Mouse (Mus musculus): ENCODE measurements around the gene Sh3kbp1. TPM values are rescaled to one million over a fixed set of nuclear protein-coding genes. Genes with fewer than 3 reads are reported as not detected.
A peak's percentile ranks its signal among the peaks of the same experiment; 100 is the strongest.
"Not testable (repeated sequence)": the region's sequence is repeated elsewhere in the genome, so short reads cannot be mapped to it uniquely, and the experiment has no call there.

The Sh3kbp1 gene
- total RNA-seq (2014; rRNA removed; ENCODE audit: low replicate concordance), result 203 and 255 TPM in 2 replicates
- 231 and 279 TPM in 2 replicates for polyA plus RNA-seq (2015; fragmentation: Nextera tagmentation; extraction: Ambion mirVana)

DNA sequence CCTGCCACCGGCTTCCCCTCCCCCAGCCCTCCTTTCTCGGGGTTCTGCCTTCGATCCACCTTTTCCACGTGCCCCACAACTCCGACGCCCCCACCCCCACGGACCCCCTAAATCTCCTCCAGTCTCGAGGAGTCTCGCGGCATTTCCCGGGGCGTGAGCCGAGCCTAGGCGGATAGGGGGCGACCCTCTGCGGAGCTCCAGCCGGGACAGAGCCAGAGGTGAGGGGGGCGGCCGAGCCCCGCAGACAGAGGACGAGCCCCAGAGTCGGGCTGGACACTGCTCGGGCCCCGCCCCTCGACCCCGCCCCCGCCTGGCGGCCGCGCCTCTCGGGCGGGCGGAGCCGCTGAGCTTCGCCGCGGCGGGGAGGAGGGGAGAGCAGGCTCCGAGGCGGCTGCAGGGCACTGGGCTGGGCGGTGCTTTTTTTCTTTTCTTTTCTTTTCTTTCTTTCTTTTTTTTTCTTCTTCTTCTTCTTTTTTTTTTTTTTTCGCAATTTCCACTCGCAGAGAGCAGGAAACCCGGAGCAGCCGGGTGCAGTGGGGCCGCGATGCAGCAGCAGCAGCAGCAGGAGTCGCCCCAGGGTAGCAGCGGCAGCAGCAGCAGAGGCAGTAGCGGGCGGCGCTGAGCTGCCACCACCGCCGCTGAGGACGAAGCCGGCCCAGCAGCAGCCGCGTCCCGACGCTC is at the start of gene Sh3kbp1:
TSS of gene Sh3kbp1 (plus strand) at position 366 of the 681 bp plus-strand sequence.
- H3K4me2 ChIP-seq (ENCODE audit: low read depth, low read length), result peak within 1 kb of the TSS; percentile 85
- no peaks in the 10 kb centered on the region for H3K9me3 ChIP-seq (replicated peaks; ENCODE audit: control insufficient read depth, low read length)
- WGBS, result 20% methylated on average over 40 of the region's 60 CpGs
- TF ChIP-seq EP300 (IDR thresholded peaks at IDR 0.05; ENCODE audit: low read depth) (no peak), CTCF (IDR thresholded peaks at IDR 0.05; ENCODE audit: low read depth) (peak; percentile 27; the same call in 1 of the 2 replicates)
- DNase-seq (ENCODE audit: low spot score), result peak; percentile 56
- H3K9ac ChIP-seq (replicated peaks; ENCODE audit: low read depth, low read length), result peak within 1 kb of the TSS; percentile 66
- no peaks in the 10 kb centered on the region for H3K27me3 ChIP-seq (ENCODE audit: control insufficient read depth, insufficient read depth, low read length)
- peak; percentile 83 for ATAC-seq (ENCODE audit: insufficient read depth, low read depth)
- H3K36me3 ChIP-seq (replicated peaks; ENCODE audit: control insufficient read depth, insufficient read depth, low read length), result no peaks in the 10 kb centered on the region
- H3K27ac ChIP-seq (ENCODE audit: low read depth), result peak within 1 kb of the TSS; percentile 62
- H3K4me1 ChIP-seq (ENCODE audit: control insufficient read depth, insufficient read depth), result 0 out of 2 replicates have a peak, but pooled peaks cover 3% of the 10 kb centered on the region
- H3K4me3 ChIP-seq (ENCODE audit: low read depth, low read length), result peak within 1 kb of the TSS; percentile 69

DNA sequence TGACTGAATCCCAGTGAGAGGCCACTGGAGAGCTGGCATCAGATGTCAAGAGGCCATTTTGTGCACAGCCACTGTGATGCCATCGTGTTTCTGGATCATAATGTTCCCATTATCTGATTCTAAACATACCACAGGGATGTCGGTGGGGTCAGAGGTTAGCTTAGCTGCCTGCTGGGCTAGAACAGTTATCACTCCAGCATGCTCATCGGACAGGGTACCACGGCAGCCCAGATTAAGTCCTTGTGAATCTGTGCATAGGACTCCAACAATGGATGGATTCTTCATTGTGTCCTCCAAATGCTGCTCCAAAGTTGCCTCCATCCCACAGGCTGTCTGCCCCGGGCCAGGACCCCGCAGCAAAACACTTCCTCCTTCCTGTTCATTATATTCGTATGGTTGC is 42.3 kb upstream of the Sh3kbp1 start:
- H3K27me3 ChIP-seq (ENCODE audit: control insufficient read depth, insufficient read depth, low read length); H3K4me2 ChIP-seq (ENCODE audit: low read depth, low read length); ATAC-seq (ENCODE audit: insufficient read depth, low read depth); H3K9ac ChIP-seq (replicated peaks; ENCODE audit: low read depth, low read length); H3K9me3 ChIP-seq (replicated peaks; ENCODE audit: control insufficient read depth, low read length); H3K36me3 ChIP-seq (replicated peaks; ENCODE audit: control insufficient read depth, insufficient read depth, low read length); H3K4me1 ChIP-seq (ENCODE audit: control insufficient read depth, insufficient read depth); H3K27ac ChIP-seq (ENCODE audit: low read depth); DNase-seq (ENCODE audit: low spot score); H3K4me3 ChIP-seq (ENCODE audit: low read depth, low read length): not testable (repeated sequence)
- WGBS, result 79% methylated on average over 7 of the region's 7 CpGs

DNA sequence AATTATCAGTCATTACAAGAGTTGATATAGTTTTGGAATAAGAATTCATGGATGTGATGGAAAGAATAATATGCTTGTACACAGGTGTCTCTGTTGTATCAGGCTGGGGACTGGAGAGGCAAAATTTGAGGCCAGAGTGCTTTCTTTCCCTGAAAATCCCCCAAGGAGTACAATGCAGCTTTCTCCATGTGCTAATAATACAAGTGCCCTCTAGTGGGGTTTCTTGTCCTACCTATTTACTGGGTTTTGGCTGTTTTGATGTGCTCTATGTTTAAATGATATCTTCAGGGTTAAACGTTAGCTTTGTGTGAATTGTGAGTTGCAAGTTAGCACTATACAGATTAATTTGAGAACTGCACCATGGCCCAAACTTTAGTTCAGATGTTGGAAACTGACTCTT is 35.4 kb upstream of the Sh3kbp1 start:
- no peak overlapping the region for H3K4me2 ChIP-seq (ENCODE audit: low read depth, low read length)
- TF ChIP-seq EP300 (IDR thresholded peaks at IDR 0.05; ENCODE audit: low read depth) (no peak), CTCF (IDR thresholded peaks at IDR 0.05; ENCODE audit: low read depth) (no peak)
- no peak overlapping the region for H3K27ac ChIP-seq (ENCODE audit: low read depth)
- H3K4me1 ChIP-seq (ENCODE audit: control insufficient read depth, insufficient read depth), result no peaks in the 10 kb centered on the region
- H3K27me3 ChIP-seq (ENCODE audit: control insufficient read depth, insufficient read depth, low read length), result no peaks in the 10 kb centered on the region
- ATAC-seq (ENCODE audit: insufficient read depth, low read depth) (no peak), DNase-seq (ENCODE audit: low spot score) (no peak)
- no peaks in the 10 kb centered on the region for H3K36me3 ChIP-seq (replicated peaks; ENCODE audit: control insufficient read depth, insufficient read depth, low read length)
- H3K9ac ChIP-seq (replicated peaks; ENCODE audit: low read depth, low read length), result no peak overlapping the region
- H3K9me3 ChIP-seq (replicated peaks; ENCODE audit: control insufficient read depth, low read length), result no peaks in the 10 kb centered on the region
- H3K4me3 ChIP-seq (ENCODE audit: low read depth, low read length), result no peak overlapping the region
- 65% methylated on average over 1 of the region's 1 CpGs for WGBS

DNA sequence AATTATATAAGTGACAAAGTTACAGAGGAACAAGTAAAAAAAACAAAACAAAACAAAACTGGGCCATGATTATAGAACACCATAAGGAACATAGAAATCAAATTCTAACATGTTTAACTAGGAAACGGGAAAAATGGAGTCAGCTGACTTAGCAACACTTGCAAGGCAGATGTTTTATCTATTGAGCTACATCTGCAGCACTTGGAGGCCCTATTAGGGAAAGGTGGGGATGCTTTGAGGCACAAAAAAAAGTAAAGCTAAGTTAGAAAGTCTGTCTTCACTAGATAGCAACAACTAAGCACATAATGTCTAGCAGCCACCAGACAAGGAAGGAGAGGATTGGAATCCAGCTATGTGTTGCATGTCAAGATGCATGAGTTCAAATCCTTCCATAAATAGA is 29.6 kb upstream of the Sh3kbp1 start:
- DNase-seq (ENCODE audit: low spot score) (no peak), ATAC-seq (ENCODE audit: insufficient read depth, low read depth) (no peak)
- Histone ChIP-seq H3K9me3 (replicated peaks; ENCODE audit: control insufficient read depth, low read length) (no peaks in the 10 kb centered on the region), H3K4me1 (ENCODE audit: control insufficient read depth, insufficient read depth) (no peaks in the 10 kb centered on the region), H3K27ac (ENCODE audit: low read depth) (no peak overlapping the region), H3K36me3 (replicated peaks; ENCODE audit: control insufficient read depth, insufficient read depth, low read length) (no peaks in the 10 kb centered on the region), H3K4me3 (ENCODE audit: low read depth, low read length) (no peak overlapping the region), H3K4me2 (ENCODE audit: low read depth, low read length) (no peak overlapping the region), H3K27me3 (ENCODE audit: control insufficient read depth, insufficient read depth, low read length) (no peaks in the 10 kb centered on the region), H3K9ac (replicated peaks; ENCODE audit: low read depth, low read length) (no peak overlapping the region)
- TF ChIP-seq CTCF (IDR thresholded peaks at IDR 0.05; ENCODE audit: low read depth) (no peak), EP300 (IDR thresholded peaks at IDR 0.05; ENCODE audit: low read depth) (no peak)
- WGBS, result 71% methylated on average over 1 of the region's 1 CpGs

DNA sequence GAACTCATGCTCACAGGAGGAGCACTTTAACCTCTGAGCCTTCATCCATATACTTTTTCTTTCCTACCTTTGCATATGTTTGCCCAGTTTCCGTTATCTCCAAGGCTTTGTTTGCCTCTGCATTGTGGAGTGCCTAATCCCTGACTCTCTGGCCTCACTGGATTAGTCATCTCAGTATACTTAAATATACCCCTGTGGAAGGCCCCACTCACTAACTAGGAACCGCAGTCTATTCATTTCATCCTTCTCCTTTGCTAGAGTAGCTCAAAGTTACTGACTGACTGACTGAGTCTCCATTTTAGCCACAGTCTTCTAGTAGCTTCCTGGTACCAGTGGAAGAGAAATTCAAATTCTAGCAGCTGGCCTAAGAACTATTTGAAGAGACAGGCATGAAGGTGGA is 22.2 kb upstream of the Sh3kbp1 start:
- Histone ChIP-seq H3K4me3 (ENCODE audit: low read depth, low read length) (no peak overlapping the region), H3K27ac (ENCODE audit: low read depth) (no peak overlapping the region), H3K4me1 (ENCODE audit: control insufficient read depth, insufficient read depth) (no peaks in the 10 kb centered on the region), H3K9me3 (replicated peaks; ENCODE audit: control insufficient read depth, low read length) (no peaks in the 10 kb centered on the region), H3K36me3 (replicated peaks; ENCODE audit: control insufficient read depth, insufficient read depth, low read length) (no peaks in the 10 kb centered on the region), H3K27me3 (ENCODE audit: control insufficient read depth, insufficient read depth, low read length) (no peaks in the 10 kb centered on the region), H3K4me2 (ENCODE audit: low read depth, low read length) (no peak overlapping the region), H3K9ac (replicated peaks; ENCODE audit: low read depth, low read length) (no peak overlapping the region)
- ATAC-seq (ENCODE audit: insufficient read depth, low read depth), result no peak
- 66% methylated on average over 2 of the region's 2 CpGs for WGBS
- no peak for TF ChIP-seq EP300 (IDR thresholded peaks at IDR 0.05; ENCODE audit: low read depth)
- TF ChIP-seq CTCF (IDR thresholded peaks at IDR 0.05; ENCODE audit: low read depth), result no peak
- no peak for DNase-seq (ENCODE audit: low spot score)

DNA sequence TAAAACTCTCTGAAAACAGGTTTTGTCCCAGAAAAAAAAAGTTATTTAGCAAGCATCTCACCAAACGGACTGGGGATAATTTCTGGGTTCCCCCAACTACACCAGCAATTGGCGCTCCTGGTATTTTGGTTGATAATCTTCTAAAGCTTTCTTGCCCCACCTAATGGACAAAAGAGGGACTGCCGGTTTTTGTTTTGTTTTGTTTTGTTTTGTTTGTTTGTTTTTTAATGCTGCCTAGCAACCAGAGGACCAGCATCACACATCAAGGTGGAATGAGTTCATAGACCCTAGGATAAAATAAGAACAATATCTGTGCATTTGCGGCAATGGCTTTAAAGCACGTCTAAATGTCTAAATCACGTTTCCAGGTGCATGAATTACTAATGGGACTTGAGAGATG is 20.1 kb upstream of the Sh3kbp1 start:
- ATAC-seq (ENCODE audit: insufficient read depth, low read depth) (no peak), DNase-seq (ENCODE audit: low spot score) (no peak)
- Histone ChIP-seq H3K27ac (ENCODE audit: low read depth) (no peak overlapping the region), H3K36me3 (replicated peaks; ENCODE audit: control insufficient read depth, insufficient read depth, low read length) (no peaks in the 10 kb centered on the region), H3K9me3 (replicated peaks; ENCODE audit: control insufficient read depth, low read length) (no peaks in the 10 kb centered on the region), H3K4me3 (ENCODE audit: low read depth, low read length) (no peak overlapping the region), H3K4me1 (ENCODE audit: control insufficient read depth, insufficient read depth) (no peaks in the 10 kb centered on the region), H3K9ac (replicated peaks; ENCODE audit: low read depth, low read length) (no peak overlapping the region), H3K4me2 (ENCODE audit: low read depth, low read length) (no peak overlapping the region), H3K27me3 (ENCODE audit: control insufficient read depth, insufficient read depth, low read length) (no peaks in the 10 kb centered on the region)
- WGBS, result 40% methylated on average over 6 of the region's 6 CpGs
- TF ChIP-seq EP300 (IDR thresholded peaks at IDR 0.05; ENCODE audit: low read depth), result no peak
- TF ChIP-seq CTCF (IDR thresholded peaks at IDR 0.05; ENCODE audit: low read depth), result peak; percentile 42

Measured in heart, postnatal 0 days (tissue).